Mouse (Mus musculus) lung, embryonic 14.5 days (tissue): Measurements from ENCODE around the gene Mcl1. TPM values are rescaled to one million over a fixed set of nuclear protein-coding genes. Genes with fewer than 3 reads are reported as not detected.

ENCODE experiments used
- ATAC-seq: fragments of 200-750 bp; cut with Nextera tagmentation; 2 replicates; pipeline ENCODE4 v1.8.0; 2017; ENCODE audit warnings: mild to moderate bottlenecking, moderate TSS enrichment, moderate library complexity; ENCODE audit not compliant: insufficient read depth
- DNase-seq: peaks from one replicate; pipeline ENCODE4 v3.0.0-alpha.2; 2015
- H3K27ac ChIP-seq: fragments of 300-500 bp; sonication (generic); 2 replicates; pipeline ENCODE4 v1.5.1; 2014; ENCODE audit warnings: low read depth, mild to moderate bottlenecking, moderate library complexity
- H3K27me3 ChIP-seq: fragments of 300-500 bp; sonication (generic); 2 replicates; pipeline ENCODE4 v1.6.1; 2014; ENCODE audit warnings: low read length, control low read depth; ENCODE audit not compliant: insufficient read depth
- H3K36me3 ChIP-seq: fragments of 300-500 bp; sonication (generic); 2 replicates; pipeline ENCODE4 v1.6.1; 2014; ENCODE audit warnings: control low read depth; ENCODE audit not compliant: insufficient read depth
- H3K4me1 ChIP-seq: fragments of 300-500 bp; sonication (generic); 2 replicates; pipeline ENCODE4 v1.6.1; 2014; ENCODE audit warnings: antibody characterized with exemption, control low read depth; ENCODE audit not compliant: insufficient read depth
- H3K4me2 ChIP-seq: fragments of 300-500 bp; sonication (generic); 2 replicates; pipeline ENCODE4 v1.6.1; 2014; ENCODE audit warnings: mild to moderate bottlenecking
- H3K4me3 ChIP-seq: fragments of 300-500 bp; sonication (generic); 2 replicates; pipeline ENCODE4 v1.5.1; 2014; ENCODE audit warnings: low read depth, low read length
- H3K9ac ChIP-seq: fragments of 300-500 bp; sonication (generic); 2 replicates; pipeline ENCODE4 v1.6.1; 2014
- H3K9me3 ChIP-seq: fragments of 300-500 bp; sonication (generic); 2 replicates; pipeline ENCODE4 v1.6.1; 2016; ENCODE audit warnings: low read depth, low read length, control low read depth
- CTCF ChIP-seq: IDR thresholded peaks from 2 replicates; pipeline ENCODE4 v1.5.1; 2016; ENCODE audit warnings: antibody characterized with exemption, low read depth
- WGBS: fragments of 180-500 bp; shearing (Covaris S2); extraction: QIAGEN DNeasy Blood & Tissue Kit; methylation state at CpG from one replicate; pipeline ENCODE4 v1.1.7; 2014; 5-methylcytosine and 5-hydroxymethylcytosine counted together
- polyA plus RNA-seq: library from polyadenylated mRNA; unstranded; fragments of >200 nt; fragmentation: Nextera tagmentation; extraction: Ambion mirVana; gene quantifications from 2 replicates; pipeline ENCODE4 v1.2.1, GENCODE M21; 2014

Gene Mcl1
- polyA plus RNA-seq, 1 experiment from 2014 or later = 82.3 TPM

- DNase-seq = peak; percentile 99
- WGBS = under 1% methylated on average over 44 of the region's 44 CpGs
- H3K4me1 ChIP-seq = no peaks in the 10 kb centered on the region
- H3K4me3 ChIP-seq = peak within 1 kb of the TSS; percentile 55
- ATAC-seq = peak; percentile 99
- H3K27me3 ChIP-seq = no peaks in the 10 kb centered on the region
- H3K36me3 ChIP-seq = peaks cover 36% of the 10 kb centered on the region
- peak within 1 kb of the TSS; percentile 81 for H3K27ac ChIP-seq
- peak within 1 kb of the TSS; percentile 75 for H3K4me2 ChIP-seq
- no peaks in the 10 kb centered on the region for H3K9me3 ChIP-seq
- TF ChIP-seq CTCF = no peak
- H3K9ac ChIP-seq = peak within 1 kb of the TSS; percentile 61
Observed at GRCm38 (mm10) chr3:95624628-95625503, 33.7 kb upstream of the Mcl1 start, which contains the start of gene Ensa. Gene Ensa (plus strand): TSS chr3:95624993.

- Histone ChIP-seq H3K4me3 (no peak overlapping the region), H3K9ac (no peak overlapping the region), H3K36me3 (peaks cover 60% of the 10 kb centered on the region), H3K4me1 (no peaks in the 10 kb centered on the region), H3K9me3 (no peaks in the 10 kb centered on the region), H3K27me3 (no peaks in the 10 kb centered on the region), H3K27ac (no peak overlapping the region), H3K4me2 (no peak overlapping the region)
- TF ChIP-seq CTCF = no peak
- no peak for DNase-seq
- 83% methylated on average over 5 of the region's 5 CpGs for WGBS
- no peak for ATAC-seq
Observed at GRCm38 (mm10) chr3:95627763-95628162, 30.8 kb upstream of the Mcl1 start.

GRCm38 (mm10) chr3:95629755-95630154, 28.8 kb upstream of the Mcl1 start:
- Histone ChIP-seq H3K9ac (no peak overlapping the region), H3K4me1 (no peaks in the 10 kb centered on the region), H3K4me3 (no peak overlapping the region), H3K27me3 (no peaks in the 10 kb centered on the region), H3K36me3 (peaks cover 79% of the 10 kb centered on the region), H3K9me3 (no peaks in the 10 kb centered on the region), H3K27ac (no peak overlapping the region), H3K4me2 (no peak overlapping the region)
- 78% methylated on average over 4 of the region's 4 CpGs for WGBS
- TF ChIP-seq CTCF = no peak
- no peak for DNase-seq
- no peak for ATAC-seq

- ATAC-seq = no peak
- no peak for DNase-seq
- no peak overlapping the region for H3K9ac ChIP-seq
- H3K27me3 ChIP-seq = no peaks in the 10 kb centered on the region
- no peaks in the 10 kb centered on the region for H3K4me1 ChIP-seq
- no peak overlapping the region for H3K4me3 ChIP-seq
- H3K4me2 ChIP-seq = no peak overlapping the region
- WGBS = 64% methylated on average over 3 of the region's 3 CpGs
- H3K36me3 ChIP-seq = peaks cover 90% of the 10 kb centered on the region
- H3K9me3 ChIP-seq = no peaks in the 10 kb centered on the region
- TF ChIP-seq CTCF = no peak
- H3K27ac ChIP-seq = no peak overlapping the region
Observed at GRCm38 (mm10) chr3:95630856-95631255, 27.7 kb upstream of the Mcl1 start.

- no peaks in the 10 kb centered on the region for H3K4me1 ChIP-seq
- 62% methylated on average over 6 of the region's 6 CpGs for WGBS
- no peak for TF ChIP-seq CTCF
- no peak overlapping the region for H3K9ac ChIP-seq
- no peak for DNase-seq
- no peak overlapping the region for H3K4me3 ChIP-seq
- no peaks in the 10 kb centered on the region for H3K27me3 ChIP-seq
- H3K4me2 ChIP-seq = no peak overlapping the region
- no peak overlapping the region for H3K27ac ChIP-seq
- ATAC-seq = no peak
- H3K36me3 ChIP-seq = peaks cover 94% of the 10 kb centered on the region
- no peaks in the 10 kb centered on the region for H3K9me3 ChIP-seq
Observed at GRCm38 (mm10) chr3:95631304-95631703, 27.3 kb upstream of the Mcl1 start.

GRCm38 (mm10) chr3:95632648-95633588, 25.7 kb upstream of the Mcl1 start:
- H3K27me3 ChIP-seq = no peaks in the 10 kb centered on the region
- ATAC-seq = no peak
- H3K9ac ChIP-seq = no peak overlapping the region
- H3K4me2 ChIP-seq = no peak overlapping the region
- peak; percentile 59 for DNase-seq
- H3K27ac ChIP-seq = no peak overlapping the region
- no peak overlapping the region for H3K4me3 ChIP-seq
- peaks cover 87% of the 10 kb centered on the region for H3K36me3 ChIP-seq
- no peaks in the 10 kb centered on the region for H3K9me3 ChIP-seq
- no peaks in the 10 kb centered on the region for H3K4me1 ChIP-seq
- peak; percentile 63 for TF ChIP-seq CTCF
- 71% methylated on average over 12 of the region's 12 CpGs for WGBS

GRCm38 (mm10) chr3:95635636-95636035, 23.0 kb upstream of the Mcl1 start:
- DNase-seq (no peak), ATAC-seq (no peak)
- no peak for TF ChIP-seq CTCF
- 56% methylated on average over 4 of the region's 4 CpGs for WGBS
- no peaks in the 10 kb centered on the region for H3K4me1 ChIP-seq
- H3K4me2 ChIP-seq = no peak overlapping the region
- H3K9ac ChIP-seq = no peak overlapping the region
- no peaks in the 10 kb centered on the region for H3K9me3 ChIP-seq
- H3K27ac ChIP-seq = no peak overlapping the region
- H3K36me3 ChIP-seq = peaks cover 75% of the 10 kb centered on the region
- no peak overlapping the region for H3K4me3 ChIP-seq
- H3K27me3 ChIP-seq = no peaks in the 10 kb centered on the region
